Mouse (Mus musculus) B cell, adult 2 months (primary cell): ENCODE measurements around the gene Cdk6.
"Not testable (repeated sequence)": the region's sequence is repeated elsewhere in the genome, so short reads cannot be mapped to it uniquely, and the experiment has no call there.

Experiments used
- DNase-seq, 2 experiments: peaks; one replicate each; pipeline ENCODE4 v3.0.0; 2022

Cdk6 gene

GRCm38 (mm10) chr5:3341111-3341911, at the start of gene Cdk6:
Gene Cdk6, plus strand, starts transcription at chr5:3341485.
- DNase-seq = peak; percentile 65 to 66

GRCm38 (mm10) chr5:3293666-3294065, 47.6 kb upstream of the Cdk6 start:
- DNase-seq = no peak

GRCm38 (mm10) chr5:3300801-3301457, 40.4 kb upstream of the Cdk6 start:
- peak; percentile 6 to 19 for DNase-seq

GRCm38 (mm10) chr5:3301535-3301934, 39.8 kb upstream of the Cdk6 start:
- no peak for DNase-seq

- no peak for DNase-seq
Measured at GRCm38 (mm10) chr5:3303876-3304275, 37.4 kb upstream of the Cdk6 start.

GRCm38 (mm10) chr5:3306146-3306545, 35.1 kb upstream of the Cdk6 start:
- no peak for DNase-seq

GRCm38 (mm10) chr5:3309122-3309521, 32.2 kb upstream of the Cdk6 start:
- no peak for DNase-seq

- DNase-seq = no peak
Measured at GRCm38 (mm10) chr5:3309587-3309986, 31.7 kb upstream of the Cdk6 start.

- not testable (repeated sequence) for DNase-seq
Measured at GRCm38 (mm10) chr5:3311156-3311555, 30.1 kb upstream of the Cdk6 start.

- DNase-seq = not testable (repeated sequence)
Measured at GRCm38 (mm10) chr5:3317724-3318123, 23.6 kb upstream of the Cdk6 start.

GRCm38 (mm10) chr5:3320225-3320624, 21.1 kb upstream of the Cdk6 start:
- DNase-seq = no peak

- no peak for DNase-seq
Measured at GRCm38 (mm10) chr5:3322052-3322451, 19.2 kb upstream of the Cdk6 start.

GRCm38 (mm10) chr5:3324116-3324515, 17.2 kb upstream of the Cdk6 start:
- no peak for DNase-seq

- no peak for DNase-seq
Measured at GRCm38 (mm10) chr5:3329361-3329760, 11.9 kb upstream of the Cdk6 start.

GRCm38 (mm10) chr5:3330932-3331331, 10.4 kb upstream of the Cdk6 start:
- DNase-seq = no peak

- DNase-seq = not testable (repeated sequence)
Measured at GRCm38 (mm10) chr5:3333019-3333418, 8.3 kb upstream of the Cdk6 start.

GRCm38 (mm10) chr5:3340340-3341058, 786 bp upstream of the Cdk6 start:
- peak; percentile 13 to 14 for DNase-seq

- DNase-seq = peak; percentile 55 to 62
Measured at GRCm38 (mm10) chr5:3341931-3342770, 866 bp downstream of the Cdk6 start.

GRCm38 (mm10) chr5:3342771-3343565, 1.7 kb downstream of the Cdk6 start:
- peak; percentile 50 to 51 for DNase-seq

GRCm38 (mm10) chr5:3343566-3344080, 2.3 kb downstream of the Cdk6 start:
- DNase-seq = peak; percentile 66 to 69

- peak; percentile 89 to 90 for DNase-seq
Measured at GRCm38 (mm10) chr5:3344081-3344631, 2.9 kb downstream of the Cdk6 start.
